Mouse (Mus musculus): Measurements from ENCODE around the gene D16Ertd472e. TPM values are rescaled to one million over a fixed set of nuclear protein-coding genes. Genes with fewer than 3 reads are reported as not detected.

D16Ertd472e gene
- polyA plus RNA-seq, 1 experiment from 2014 or later: 31.1 TPM

GRCm38 (mm10) chr16:78564110-78564821 is 12.2 kb downstream of the D16Ertd472e start:
- Histone ChIP-seq H3K9ac (no peak overlapping the region), H3K27me3 (no peaks in the 10 kb centered on the region), H3K4me1 (no peaks in the 10 kb centered on the region), H3K4me3 (no peak overlapping the region), H3K4me2 (no peak overlapping the region), H3K27ac (no peak overlapping the region), H3K9me3 (no peaks in the 10 kb centered on the region), H3K36me3 (peaks cover 56% of the 10 kb centered on the region)
- no peak for ATAC-seq (ENCODE audit: insufficient number of reproducible peaks, insufficient read depth, low FRiP score, low TSS enrichment, low read depth)
- WGBS: 83% methylated on average over 13 of the region's 13 CpGs

DNA sequence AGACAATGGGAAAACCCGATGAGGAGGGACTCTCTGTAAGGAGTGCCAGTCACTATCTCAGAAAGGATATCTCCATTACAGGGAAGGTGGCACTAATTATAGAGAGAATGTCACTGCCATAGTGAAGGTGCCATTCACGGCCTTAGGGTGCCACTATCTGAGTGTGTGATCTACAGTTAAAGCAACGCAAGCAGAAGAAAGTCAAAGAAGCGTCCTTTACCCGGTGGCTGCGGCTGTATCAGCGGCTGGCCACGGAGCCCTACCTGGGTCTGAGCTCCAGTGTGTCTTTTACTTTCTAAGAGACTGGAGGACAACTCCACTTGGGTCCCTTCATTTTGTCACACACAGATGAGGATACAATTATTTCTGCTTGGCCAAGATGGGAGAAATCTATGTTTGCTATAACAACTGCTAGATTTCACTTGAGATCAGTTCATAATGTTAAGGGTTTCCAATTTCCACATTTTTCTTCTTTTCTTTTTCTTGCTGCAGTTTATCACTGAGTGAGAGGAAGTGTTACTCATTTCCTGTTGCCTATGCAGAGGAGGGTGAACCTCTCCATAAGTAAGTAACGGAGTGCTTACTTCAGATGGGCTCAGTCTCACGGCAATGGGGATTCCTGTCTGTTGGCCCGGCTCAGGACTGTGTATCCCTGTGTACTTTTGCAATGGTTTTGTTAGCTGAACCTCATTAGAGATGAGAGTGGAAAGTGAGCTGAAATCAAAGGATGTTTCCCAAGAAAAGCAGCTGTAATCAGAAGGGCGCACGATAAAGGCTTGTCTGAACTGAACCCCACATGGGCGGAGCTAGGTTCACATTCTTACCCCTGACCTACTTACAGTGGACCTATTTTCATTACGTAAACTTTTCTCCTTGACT is 13.2 kb downstream of the D16Ertd472e start:
- 84% methylated on average over 15 of the region's 15 CpGs for WGBS
- H3K4me2 ChIP-seq: no peak overlapping the region
- H3K9me3 ChIP-seq: no peaks in the 10 kb centered on the region
- no peak for ATAC-seq (ENCODE audit: insufficient number of reproducible peaks, insufficient read depth, low FRiP score, low TSS enrichment, low read depth)
- H3K36me3 ChIP-seq: peaks cover 65% of the 10 kb centered on the region
- no peak overlapping the region for H3K4me3 ChIP-seq
- no peak overlapping the region for H3K27ac ChIP-seq
- H3K4me1 ChIP-seq: no peaks in the 10 kb centered on the region
- H3K9ac ChIP-seq: no peak overlapping the region
- no peaks in the 10 kb centered on the region for H3K27me3 ChIP-seq

- Histone ChIP-seq H3K4me3 (no peak overlapping the region), H3K36me3 (peaks cover 80% of the 10 kb centered on the region), H3K9ac (no peak overlapping the region), H3K4me1 (no peaks in the 10 kb centered on the region), H3K27me3 (no peaks in the 10 kb centered on the region), H3K27ac (no peak overlapping the region), H3K4me2 (no peak overlapping the region), H3K9me3 (no peaks in the 10 kb centered on the region)
- WGBS: 91% methylated on average over 5 of the region's 5 CpGs
- ATAC-seq (ENCODE audit: insufficient number of reproducible peaks, insufficient read depth, low FRiP score, low TSS enrichment, low read depth): no peak
Observed at GRCm38 (mm10) chr16:78560627-78561026, 15.9 kb downstream of the D16Ertd472e start.

DNA sequence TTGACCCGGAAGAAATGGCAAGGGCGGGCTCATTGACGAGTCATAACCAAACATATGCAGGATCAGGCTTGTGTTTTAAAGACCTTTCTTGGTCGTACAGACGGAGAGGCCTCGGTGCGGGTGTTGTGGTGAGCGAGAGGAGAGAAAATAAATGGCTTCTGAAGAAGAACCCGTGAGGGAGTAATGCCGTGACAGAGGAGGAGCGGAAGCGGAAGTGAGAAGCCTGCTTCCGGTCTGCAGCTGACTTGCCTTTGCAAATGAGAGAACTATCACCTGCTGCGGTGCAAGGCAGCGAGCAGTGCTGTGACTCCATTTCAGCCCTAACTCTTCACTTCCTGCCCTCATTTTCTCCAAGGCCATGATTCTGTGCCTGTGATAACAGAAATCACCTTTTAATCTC is 16.4 kb downstream of the D16Ertd472e start:
- Histone ChIP-seq H3K36me3 (peaks cover 77% of the 10 kb centered on the region), H3K27ac (no peak overlapping the region), H3K4me2 (no peak overlapping the region), H3K9me3 (no peaks in the 10 kb centered on the region), H3K4me1 (no peaks in the 10 kb centered on the region), H3K9ac (no peak overlapping the region), H3K27me3 (no peaks in the 10 kb centered on the region), H3K4me3 (no peak overlapping the region)
- no peak for ATAC-seq (ENCODE audit: insufficient number of reproducible peaks, insufficient read depth, low FRiP score, low TSS enrichment, low read depth)
- WGBS: 90% methylated on average over 15 of the region's 15 CpGs

GRCm38 (mm10) chr16:78557573-78557972 is 18.9 kb downstream of the D16Ertd472e start:
- H3K9ac ChIP-seq: no peak overlapping the region
- no peak overlapping the region for H3K27ac ChIP-seq
- 97% methylated on average over 4 of the region's 4 CpGs for WGBS
- ATAC-seq (ENCODE audit: insufficient number of reproducible peaks, insufficient read depth, low FRiP score, low TSS enrichment, low read depth): no peak
- H3K4me1 ChIP-seq: no peaks in the 10 kb centered on the region
- no peak overlapping the region for H3K4me2 ChIP-seq
- H3K9me3 ChIP-seq: no peaks in the 10 kb centered on the region
- H3K4me3 ChIP-seq: no peak overlapping the region
- H3K36me3 ChIP-seq: peaks cover 61% of the 10 kb centered on the region
- H3K27me3 ChIP-seq: no peaks in the 10 kb centered on the region

- Histone ChIP-seq H3K9ac (no peak overlapping the region), H3K9me3 (no peaks in the 10 kb centered on the region), H3K27me3 (no peaks in the 10 kb centered on the region), H3K36me3 (peaks cover 37% of the 10 kb centered on the region), H3K4me1 (no peaks in the 10 kb centered on the region), H3K4me2 (no peak overlapping the region), H3K4me3 (no peak overlapping the region), H3K27ac (no peak overlapping the region)
- no peak for ATAC-seq (ENCODE audit: insufficient number of reproducible peaks, insufficient read depth, low FRiP score, low TSS enrichment, low read depth)
- 90% methylated on average over 10 of the region's 10 CpGs for WGBS
Observed at GRCm38 (mm10) chr16:78554911-78555648, 21.4 kb downstream of the D16Ertd472e start.

GRCm38 (mm10) chr16:78547367-78547766 is 29.1 kb downstream of the D16Ertd472e start:
- H3K36me3 ChIP-seq: peaks cover 51% of the 10 kb centered on the region
- WGBS: 94% methylated on average over 10 of the region's 10 CpGs

GRCm38 (mm10) chr16:78546529-78546928 is 30.0 kb downstream of the D16Ertd472e start:
- 86% methylated on average over 6 of the region's 6 CpGs for WGBS
- no peak overlapping the region for H3K4me2 ChIP-seq
- no peaks in the 10 kb centered on the region for H3K27me3 ChIP-seq
- no peak overlapping the region for H3K27ac ChIP-seq
- H3K4me3 ChIP-seq: no peak overlapping the region
- peaks cover 58% of the 10 kb centered on the region for H3K36me3 ChIP-seq
- H3K9me3 ChIP-seq: no peaks in the 10 kb centered on the region
- H3K9ac ChIP-seq: no peak overlapping the region
- H3K4me1 ChIP-seq: no peaks in the 10 kb centered on the region
- no peak for ATAC-seq (ENCODE audit: insufficient number of reproducible peaks, insufficient read depth, low FRiP score, low TSS enrichment, low read depth)

More at GRCm38 (mm10) chr16:78547367-78547766, 29.1 kb downstream of the D16Ertd472e start:
- no peak overlapping the region for H3K4me2 ChIP-seq
- no peaks in the 10 kb centered on the region for H3K4me1 ChIP-seq
- no peak for ATAC-seq (ENCODE audit: insufficient number of reproducible peaks, insufficient read depth, low FRiP score, low TSS enrichment, low read depth)
- no peaks in the 10 kb centered on the region for H3K9me3 ChIP-seq
- no peak overlapping the region for H3K9ac ChIP-seq
- no peaks in the 10 kb centered on the region for H3K27me3 ChIP-seq
- H3K27ac ChIP-seq: no peak overlapping the region
- no peak overlapping the region for H3K4me3 ChIP-seq

GRCm38 (mm10) chr16:78540376-78541246 is 35.9 kb downstream of the D16Ertd472e start:
- Histone ChIP-seq H3K27ac (no peak overlapping the region), H3K4me1 (no peaks in the 10 kb centered on the region), H3K4me3 (no peak overlapping the region), H3K9me3 (no peaks in the 10 kb centered on the region), H3K4me2 (no peak overlapping the region), H3K36me3 (peaks cover 33% of the 10 kb centered on the region), H3K27me3 (no peaks in the 10 kb centered on the region), H3K9ac (no peak overlapping the region)
- no peak for ATAC-seq (ENCODE audit: insufficient number of reproducible peaks, insufficient read depth, low FRiP score, low TSS enrichment, low read depth)
- WGBS: 86% methylated on average over 16 of the region's 16 CpGs

GRCm38 (mm10) chr16:78537798-78538422 is 38.6 kb downstream of the D16Ertd472e start:
- Histone ChIP-seq H3K4me3 (no peak overlapping the region), H3K4me2 (no peak overlapping the region), H3K27ac (no peak overlapping the region), H3K9ac (no peak overlapping the region), H3K36me3 (peaks cover 12% of the 10 kb centered on the region), H3K4me1 (no peaks in the 10 kb centered on the region), H3K9me3 (no peaks in the 10 kb centered on the region), H3K27me3 (no peaks in the 10 kb centered on the region)
- WGBS: 79% methylated on average over 8 of the region's 8 CpGs
- no peak for ATAC-seq (ENCODE audit: insufficient number of reproducible peaks, insufficient read depth, low FRiP score, low TSS enrichment, low read depth)

Measured in embryonic facial prominence, embryonic 13.5 days (tissue).